Mouse (Mus musculus): ENCODE measurements around the gene Rhox2a.
"Not testable (repeated sequence)": the region's sequence is repeated elsewhere in the genome, so short reads cannot be mapped to it uniquely, and the experiment has no call there.

DNA sequence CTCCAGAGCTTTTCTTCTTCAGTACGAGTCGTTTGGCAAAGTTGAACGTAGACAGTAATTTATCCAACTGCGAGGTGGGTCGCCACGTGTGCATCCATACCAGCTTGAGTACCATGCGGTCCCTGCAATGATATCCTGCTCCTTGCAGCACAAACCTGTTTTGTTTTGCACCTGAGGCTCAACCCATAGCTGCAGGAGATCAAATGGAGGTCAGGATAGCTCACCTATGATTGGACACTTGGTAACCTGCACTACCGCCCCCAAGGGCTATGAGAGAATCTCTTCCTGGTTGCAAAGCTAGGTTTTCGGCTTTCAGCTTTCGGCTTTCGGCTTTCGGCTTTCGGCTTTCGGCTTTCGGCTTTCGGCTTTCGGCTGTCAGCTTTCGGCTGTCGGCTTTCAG is 20.3 kb downstream of the Rhox2a start, which contains the start of gene Rhox4a:
- TF ChIP-seq CTCF, EP300 (IDR thresholded peaks at IDR 0.05; ENCODE audit: low read depth): not testable (repeated sequence)

All from liver, embryonic 14.5 days (tissue).